Mouse (Mus musculus): ENCODE measurements at regions not wholly inside any gene's neighbourhood (a gene's known extent, or its start where the extent isn't known, plus 50 kb on each side); places are given as distances from the start of the nearest gene placed in this dataset.

DNA sequence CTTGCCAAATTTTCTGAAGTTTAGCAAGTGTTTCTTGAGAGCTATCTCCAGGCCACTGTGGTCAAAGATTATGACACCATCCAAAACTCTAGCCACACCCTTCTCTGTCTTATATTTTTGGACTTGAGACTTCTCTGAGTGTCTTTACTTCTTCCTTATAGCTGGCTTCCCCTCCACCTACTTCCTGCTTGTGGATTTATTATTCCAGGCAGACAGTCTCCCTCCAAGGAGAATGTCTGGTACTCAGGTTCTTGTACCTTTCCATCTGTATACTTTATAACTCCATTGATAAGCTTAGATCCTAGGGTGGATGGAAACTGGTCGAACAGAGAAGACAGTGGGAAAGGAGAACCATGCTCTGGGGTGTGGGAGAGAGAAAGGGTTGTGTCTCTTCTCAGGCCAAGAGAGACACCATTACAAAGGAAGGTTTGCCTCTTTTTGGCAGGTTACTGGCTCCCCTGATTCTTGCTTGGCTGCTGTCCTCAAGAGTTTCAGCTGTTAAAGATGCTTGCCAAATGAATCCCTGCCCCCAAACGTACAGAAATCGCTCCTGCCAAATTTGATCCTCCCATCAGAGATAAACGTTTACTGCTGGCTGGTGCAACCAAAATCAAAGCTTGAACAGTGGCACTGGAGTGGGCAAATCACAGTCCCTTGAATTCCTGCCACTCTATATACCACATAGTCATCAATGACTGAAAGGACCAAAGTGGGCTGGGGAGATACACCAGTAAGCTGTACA, 125.5 kb downstream of the Rps24 start:
- TF ChIP-seq CTCF (IDR thresholded peaks at IDR 0.05; ENCODE audit: low read depth) (no peak), EP300 (IDR thresholded peaks at IDR 0.05; ENCODE audit: low read depth) (no peak)

Measured in liver, postnatal 0 days (tissue).